ENCODE assay signal across 33 mouse cellular contexts in the genomic region with DNA sequence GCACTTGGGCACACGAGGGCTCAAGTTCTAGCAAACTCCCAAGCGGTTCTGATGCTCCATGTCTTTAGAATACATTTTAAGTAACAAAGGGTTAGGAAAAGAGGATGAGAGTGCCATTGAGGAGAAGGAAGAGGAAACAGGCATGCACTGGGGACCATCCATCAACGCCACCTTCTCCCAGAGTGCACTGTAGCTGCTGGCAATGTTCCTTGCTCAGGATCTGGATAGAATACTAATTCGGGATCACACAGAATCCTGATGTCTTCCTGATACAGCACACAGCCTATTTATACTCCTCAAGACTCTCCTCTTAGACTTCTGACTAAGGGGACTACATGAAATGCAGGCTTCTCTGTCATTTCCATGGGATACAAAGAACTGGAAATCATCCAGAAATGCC. TPM values are rescaled to one million over a fixed set of nuclear protein-coding genes. Genes with fewer than 3 reads are reported as not detected.
DNase-seq lines count a peak whose midpoint lies in the region; ATAC-seq and TF ChIP-seq lines count a peak whose summit lies in the region.
"Had no signal": no experiment of that assay in that cellular context is flagged by ENCODE, and none has a peak within 500 bp of the region (broad histone marks: within the 10 kb centered on the region; RNA-seq: fewer than 3 reads in every experiment).

No protein-coding gene starts in this region.

- no peak overlapping the region for H3K4me2 ChIP-seq in hindbrain, embryonic 14.5 days (replicated peaks)
- no peak overlapping the region for H3K4me2 ChIP-seq in hindbrain, postnatal 0 days (ENCODE audit: low read depth, low read length)
- H3K4me2 ChIP-seq in hindbrain, embryonic 12.5 days (replicated peaks), result no peak overlapping the region
- H3K4me2 ChIP-seq in neural tube, embryonic 13.5 days, result no peak overlapping the region
- H3K4me2 ChIP-seq: embryonic facial prominence, embryonic 12.5 days; embryonic facial prominence, embryonic 15.5 days; heart, embryonic 12.5 days; heart, embryonic 15.5 days had no signal

- no peaks in the 10 kb centered on the region for H3K27me3 ChIP-seq in hindbrain, embryonic 14.5 days (ENCODE audit: control insufficient read depth, insufficient read depth, low read length)
- H3K27me3 ChIP-seq in hindbrain, embryonic 10.5 days (ENCODE audit: insufficient read depth, poor library complexity, severe bottlenecking), result no peaks in the 10 kb centered on the region
- H3K27me3 ChIP-seq in hindbrain, postnatal 0 days (ENCODE audit: insufficient read depth, low read length), result no peaks in the 10 kb centered on the region
- no peaks in the 10 kb centered on the region for H3K27me3 ChIP-seq in hindbrain, embryonic 12.5 days
- H3K27me3 ChIP-seq in neural tube, embryonic 13.5 days, result no peaks in the 10 kb centered on the region
- H3K27me3 ChIP-seq: CH12.LX; embryonic facial prominence, embryonic 12.5 days; embryonic facial prominence, embryonic 15.5 days; heart, embryonic 12.5 days; heart, embryonic 15.5 days had no signal

- no peak overlapping the region for H3K9ac ChIP-seq in hindbrain, embryonic 14.5 days
- H3K9ac ChIP-seq in hindbrain, postnatal 0 days (replicated peaks; ENCODE audit: low read length), result no peak overlapping the region
- no peak overlapping the region for H3K9ac ChIP-seq in hindbrain, embryonic 12.5 days
- no peak overlapping the region for H3K9ac ChIP-seq in neural tube, embryonic 13.5 days
- H3K9ac ChIP-seq: embryonic facial prominence, embryonic 12.5 days; embryonic facial prominence, embryonic 15.5 days; heart, embryonic 12.5 days; heart, embryonic 15.5 days had no signal

- no peak overlapping the region for H3K27ac ChIP-seq in hindbrain, embryonic 14.5 days
- H3K27ac ChIP-seq in hindbrain, embryonic 10.5 days, result no peak overlapping the region
- no peak overlapping the region for H3K27ac ChIP-seq in hindbrain, postnatal 0 days
- no peak overlapping the region for H3K27ac ChIP-seq in hindbrain, embryonic 12.5 days
- H3K27ac ChIP-seq in neural tube, embryonic 13.5 days (replicated peaks), result no peak overlapping the region
- H3K27ac ChIP-seq: embryonic facial prominence, embryonic 12.5 days; embryonic facial prominence, embryonic 15.5 days; heart, embryonic 15.5 days had no signal

- WGBS in hindbrain, embryonic 14.5 days, result 68% methylated on average over 4 of the region's 4 CpGs
- 83% methylated on average over 4 of the region's 4 CpGs for WGBS in hindbrain, embryonic 10.5 days
- 65% methylated on average over 4 of the region's 4 CpGs for WGBS in hindbrain, postnatal 0 days
- 79% methylated on average over 4 of the region's 4 CpGs for WGBS in hindbrain, embryonic 12.5 days
- WGBS in neural tube, embryonic 13.5 days, result 78% methylated on average over 4 of the region's 4 CpGs

- no peak for TF ChIP-seq CTCF in hindbrain, postnatal 0 days (IDR thresholded peaks at IDR 0.05; ENCODE audit: low read depth)

- no peaks in the 10 kb centered on the region for H3K4me1 ChIP-seq in hindbrain, embryonic 14.5 days (replicated peaks; ENCODE audit: control insufficient read depth, insufficient read depth, low read length)
- H3K4me1 ChIP-seq in hindbrain, embryonic 10.5 days (replicated peaks), result no peaks in the 10 kb centered on the region
- no peaks in the 10 kb centered on the region for H3K4me1 ChIP-seq in hindbrain, postnatal 0 days (ENCODE audit: insufficient read depth, low read length)
- H3K4me1 ChIP-seq in hindbrain, embryonic 12.5 days, result no peaks in the 10 kb centered on the region
- H3K4me1 ChIP-seq in neural tube, embryonic 13.5 days (replicated peaks), result peaks cover 5% of the 10 kb centered on the region; the same call in 1 of the 2 replicates
- H3K4me1 ChIP-seq: embryonic facial prominence, embryonic 12.5 days; embryonic facial prominence, embryonic 15.5 days; heart, embryonic 12.5 days had no signal

- peak; percentile 37; the same call in 1 of the 2 replicates for ATAC-seq in hindbrain, embryonic 14.5 days (ENCODE audit: low FRiP score)
- no peak for ATAC-seq in hindbrain, postnatal 0 days
- no peak for ATAC-seq in hindbrain, embryonic 12.5 days (ENCODE audit: low FRiP score)
- peak; percentile 32; the same call in 1 of the 2 replicates for ATAC-seq in neural tube, embryonic 13.5 days (ENCODE audit: low read depth)
- ATAC-seq: forebrain, embryonic 14.5 days; intestine, postnatal 0 days; Patski had no signal

- intact Hi-C loops in gastrocnemius, postnatal 14 days (cut with DNase I; ENCODE audit: low total_unique reads), result no loop called here

- H3K36me3 ChIP-seq in hindbrain, embryonic 14.5 days (replicated peaks; ENCODE audit: control insufficient read depth, insufficient read depth), result no peaks in the 10 kb centered on the region
- H3K36me3 ChIP-seq in hindbrain, embryonic 10.5 days, result no peaks in the 10 kb centered on the region
- H3K36me3 ChIP-seq in hindbrain, postnatal 0 days (ENCODE audit: insufficient read depth, low read length), result no peaks in the 10 kb centered on the region
- H3K36me3 ChIP-seq in hindbrain, embryonic 12.5 days, result no peaks in the 10 kb centered on the region
- no peaks in the 10 kb centered on the region for H3K36me3 ChIP-seq in neural tube, embryonic 13.5 days
- H3K36me3 ChIP-seq: embryonic facial prominence, embryonic 12.5 days; embryonic facial prominence, embryonic 15.5 days; G1E; heart, embryonic 12.5 days; heart, embryonic 15.5 days had no signal

- H3K9me3 ChIP-seq in hindbrain, embryonic 14.5 days (ENCODE audit: control insufficient read depth, low read length), result peaks cover 7% of the 10 kb centered on the region; the same call in 1 of the 2 replicates
- no peaks in the 10 kb centered on the region for H3K9me3 ChIP-seq in hindbrain, embryonic 10.5 days
- 0 out of 2 replicates have a peak, but pooled peaks cover 4% of the 10 kb centered on the region for H3K9me3 ChIP-seq in hindbrain, postnatal 0 days (ENCODE audit: low read length)
- H3K9me3 ChIP-seq in hindbrain, embryonic 12.5 days (replicated peaks), result no peaks in the 10 kb centered on the region
- no peaks in the 10 kb centered on the region for H3K9me3 ChIP-seq in neural tube, embryonic 13.5 days
- H3K9me3 ChIP-seq: embryonic facial prominence, embryonic 12.5 days; embryonic facial prominence, embryonic 15.5 days; G1E; heart, embryonic 15.5 days had no signal

- DNase-seq in hindbrain, embryonic 14.5 days (ENCODE audit: low spot score), result peak; percentile 33
- no peak for DNase-seq in hindbrain, embryonic 10.5 days (ENCODE audit: low spot score)
- DNase-seq in hindbrain, postnatal 0 days (ENCODE audit: low spot score), result peak; percentile 58
- no peak for DNase-seq in neural tube, embryonic 10.5 days (ENCODE audit: extremely low spot score, low spot score)
- no peak for DNase-seq in gastrocnemius, postnatal 14 days
- DNase-seq: adrenal gland, postnatal 10 days; adrenal gland, postnatal 36 days; B cell, adult 2 months; cerebellum, adult 11 months; cerebellum, adult 2 months; cerebellum, adult 9-11 months; cerebellum, postnatal 25 days; gastrocnemius, postnatal 36 days; heart, postnatal 10 days; heart, postnatal 36 days had no signal

- H3K4me3 ChIP-seq in hindbrain, embryonic 14.5 days (replicated peaks; ENCODE audit: low read length), result no peak overlapping the region
- H3K4me3 ChIP-seq in hindbrain, embryonic 10.5 days, result no peak overlapping the region
- no peak overlapping the region for H3K4me3 ChIP-seq in hindbrain, postnatal 0 days (ENCODE audit: low read length)
- no peak overlapping the region for H3K4me3 ChIP-seq in hindbrain, embryonic 12.5 days
- no peak overlapping the region for H3K4me3 ChIP-seq in neural tube, embryonic 13.5 days
- H3K4me3 ChIP-seq: embryonic facial prominence, embryonic 12.5 days; embryonic facial prominence, embryonic 15.5 days; heart, embryonic 12.5 days; heart, embryonic 15.5 days had no signal

RNA-seq across cellular contexts. Expression of gene Fam47e, which starts 15.2 kb away (rescaled TPM):
- polyA plus RNA-seq in hindbrain, embryonic 14.5 days (2014; fragmentation: Nextera tagmentation; extraction: Ambion mirVana), result 1.3 TPM in 2 replicates
- 0.86 TPM in 1 of 2 replicates, not detected in the other for polyA plus RNA-seq in hindbrain, embryonic 10.5 days (2016; fragmentation: Nextera tagmentation; extraction: Ambion mirVana)
- total RNA-seq in hindbrain, postnatal 0 days (2014; rRNA removed), result 0.68 and 1.9 TPM in 2 replicates
- 1.4 and 1.5 TPM in 2 replicates for polyA plus RNA-seq in hindbrain, postnatal 0 days (2015; fragmentation: Nextera tagmentation; extraction: Ambion mirVana)
- polyA plus RNA-seq in hindbrain, embryonic 12.5 days (2016; fragmentation: Nextera tagmentation; extraction: Ambion mirVana), result not detected in 2 replicates
- polyA plus RNA-seq in neural tube, embryonic 13.5 days (2015; fragmentation: Nextera tagmentation; extraction: Ambion mirVana), result 0.59 TPM in 1 of 2 replicates, not detected in the other
- not detected for total RNA-seq in gastrocnemius, postnatal 14 days (2021)
- total RNA-seq: adrenal gland, adult 18-20 months; adrenal gland, postnatal 10 days; adrenal gland, postnatal 36 days; CH12.LX; common myeloid progenitor, adult 5-6 weeks; gastrocnemius, adult 8-10 months; gastrocnemius, postnatal 36 days; granulocyte monocyte progenitor cell, adult 5-6 weeks; heart, adult 8-10 months; heart, postnatal 10 days; heart, postnatal 36 days had no signal
- polyA plus RNA-seq: embryonic facial prominence, embryonic 12.5 days; forebrain, embryonic 11.5 days; G1E; heart, embryonic 12.5 days; intestine, embryonic 14.5 days; intestine, postnatal 0 days; Patski had no signal

RNA-seq across cellular contexts. Expression of gene Scarb2, which starts 33.1 kb away (rescaled TPM):
- 18.9 and 20.2 TPM in 2 replicates for polyA plus RNA-seq in hindbrain, embryonic 14.5 days (2014; fragmentation: Nextera tagmentation; extraction: Ambion mirVana)
- 9.2 and 11.8 TPM in 2 replicates for polyA plus RNA-seq in hindbrain, embryonic 10.5 days (2016; fragmentation: Nextera tagmentation; extraction: Ambion mirVana)
- 112 and 125 TPM in 2 replicates for total RNA-seq in hindbrain, postnatal 0 days (2014; rRNA removed)
- 21.7 and 22.9 TPM in 2 replicates for polyA plus RNA-seq in hindbrain, postnatal 0 days (2015; fragmentation: Nextera tagmentation; extraction: Ambion mirVana)
- polyA plus RNA-seq in hindbrain, embryonic 12.5 days (2016; fragmentation: Nextera tagmentation; extraction: Ambion mirVana), result 16.2 and 17.1 TPM in 2 replicates
- polyA plus RNA-seq in neural tube, embryonic 13.5 days (2015; fragmentation: Nextera tagmentation; extraction: Ambion mirVana), result 18.8 and 18.9 TPM in 2 replicates
- total RNA-seq in gastrocnemius, postnatal 14 days (2021), result 10 to 100 TPM; 71.7 to 79.2 TPM

Comparison
In these comparisons a context has a peak if more than half of its experiments do, and no peak if none do; other contexts are left out.
1. ATAC-seq: peak in hindbrain, embryonic 14.5 days (single experiment) and neural tube, embryonic 13.5 days (single experiment); none in hindbrain, postnatal 0 days (single experiment) and hindbrain, embryonic 12.5 days (single experiment).
2. DNase-seq: peak in hindbrain, embryonic 14.5 days (single experiment) and hindbrain, postnatal 0 days (single experiment); none in hindbrain, embryonic 10.5 days (single experiment), neural tube, embryonic 10.5 days (single experiment) and gastrocnemius, postnatal 14 days (single experiment).